Mouse (Mus musculus) erythroid progenitor cell, adult 5-6 weeks (primary cell): ENCODE results near the gene Elovl7. TPM values are rescaled to one million over a fixed set of nuclear protein-coding genes. Genes with fewer than 3 reads are reported as not detected.

Experiments used
- ATAC-seq: replicated peaks from 2 replicates; pipeline ENCODE4 v1.8.0; 2016; ENCODE audit warnings: moderate number of reproducible peaks, mild to moderate bottlenecking, moderate TSS enrichment, inconsistent platforms; ENCODE audit not compliant: poor library complexity, low FRiP score, severe bottlenecking
- total RNA-seq, 2 experiments: library from RNA; stranded (forward) in 1 of 2; stranded (reverse) in 1 of 2; fragments of 150-400 nt in 1 of 2; fragments of 186-747, 209-891 nt in 1 of 2; gene quantifications; 2 replicates each; pipeline versions ENCODE4 v1.2.3 to v1.2.4; 2015 to 2017; ENCODE audit warnings: low replicate concordance in 2 of 2

Elovl7 gene
- total RNA-seq (2015; ENCODE audit: low replicate concordance), result 0.72 TPM in 1 of 2 replicates, not detected in the other
- total RNA-seq (2017; ENCODE audit: low replicate concordance), result 1.1 TPM in 1 of 2 replicates, not detected in the other

- peak; percentile 67; the same call in 1 of the 2 replicates for ATAC-seq
These were observed at the start of gene Elovl7 for GRCm38 (mm10) chr13:108214081-108214484. Gene Elovl7 (plus strand): TSS chr13:108214404.

- ATAC-seq, result no peak
These were observed 49.6 kb upstream of the Elovl7 start for GRCm38 (mm10) chr13:108164621-108165020.

- no peak for ATAC-seq
These were observed 44.2 kb upstream of the Elovl7 start for GRCm38 (mm10) chr13:108170002-108170401.

- no peak for ATAC-seq
These were observed 43.7 kb upstream of the Elovl7 start for GRCm38 (mm10) chr13:108170511-108170910.

- ATAC-seq, result no peak
These were observed 34.6 kb upstream of the Elovl7 start for GRCm38 (mm10) chr13:108179618-108180017.

- ATAC-seq, result no peak
These were observed 33.4 kb upstream of the Elovl7 start for GRCm38 (mm10) chr13:108180821-108181220.

- ATAC-seq, result no peak
These were observed 29.4 kb upstream of the Elovl7 start for GRCm38 (mm10) chr13:108184743-108185255.

- no peak for ATAC-seq
These were observed 28.7 kb upstream of the Elovl7 start for GRCm38 (mm10) chr13:108185530-108185929.

- no peak for ATAC-seq
These were observed 26.2 kb upstream of the Elovl7 start for GRCm38 (mm10) chr13:108187994-108188393.

GRCm38 (mm10) chr13:108191074-108191720, 23.0 kb upstream of the Elovl7 start:
- no peak for ATAC-seq

GRCm38 (mm10) chr13:108195474-108195873, 18.7 kb upstream of the Elovl7 start:
- no peak for ATAC-seq

GRCm38 (mm10) chr13:108204857-108205256, 9.3 kb upstream of the Elovl7 start:
- ATAC-seq, result no peak

- ATAC-seq, result no peak
These were observed 6.8 kb upstream of the Elovl7 start for GRCm38 (mm10) chr13:108207447-108207846.

GRCm38 (mm10) chr13:108208090-108208489, 6.1 kb upstream of the Elovl7 start:
- ATAC-seq, result no peak

- ATAC-seq, result no peak
These were observed 3.2 kb upstream of the Elovl7 start for GRCm38 (mm10) chr13:108210960-108211359.

- ATAC-seq, result no peak
These were observed 1.7 kb upstream of the Elovl7 start for GRCm38 (mm10) chr13:108212397-108213018.

- ATAC-seq, result no peak
These were observed 392 bp downstream of the Elovl7 start for GRCm38 (mm10) chr13:108214485-108215107.

- no peak for ATAC-seq
These were observed 1.1 kb downstream of the Elovl7 start for GRCm38 (mm10) chr13:108215231-108215780.

- no peak for ATAC-seq
These were observed 5.6 kb downstream of the Elovl7 start for GRCm38 (mm10) chr13:108219773-108220172.

- no peak for ATAC-seq
These were observed 15.0 kb downstream of the Elovl7 start for GRCm38 (mm10) chr13:108229191-108229590.
